ENCODE assay signal across 22 mouse cellular contexts in genomic region chr11:103404618-103405017, GRCm38 (mm10). TPM values are rescaled to one million over a fixed set of nuclear protein-coding genes. Genes with fewer than 3 reads are reported as not detected.
DNase-seq lines count a peak whose midpoint lies in the region; ATAC-seq and TF ChIP-seq lines count a peak whose summit lies in the region.
"Had no signal": no experiment of that assay in that cellular context is flagged by ENCODE, and none has a peak within 500 bp of the region (broad histone marks: within the 10 kb centered on the region; RNA-seq: fewer than 3 reads in every experiment).

No protein-coding gene starts in this region.

- H3K9ac ChIP-seq in liver, embryonic 13.5 days: no peak overlapping the region
- no peak overlapping the region for H3K9ac ChIP-seq in liver, postnatal 0 days (replicated peaks)
- H3K9ac ChIP-seq: embryonic facial prominence, embryonic 15.5 days; forebrain, embryonic 15.5 days; heart, embryonic 15.5 days; hindbrain, embryonic 13.5 days had no signal

- no peak overlapping the region for H3K4me2 ChIP-seq in liver, embryonic 13.5 days
- no peak overlapping the region for H3K4me2 ChIP-seq in liver, postnatal 0 days (ENCODE audit: low read depth, low read length)
- H3K4me2 ChIP-seq: embryonic facial prominence, embryonic 15.5 days; forebrain, embryonic 15.5 days; heart, embryonic 11.5 days; heart, embryonic 15.5 days; hindbrain, embryonic 13.5 days had no signal

- peak; percentile 91 for TF ChIP-seq EP300 in liver, postnatal 0 days (IDR thresholded peaks at IDR 0.05; ENCODE audit: low read depth)

- no peak overlapping the region for H3K4me3 ChIP-seq in liver, embryonic 13.5 days (replicated peaks)
- H3K4me3 ChIP-seq in liver, postnatal 0 days (ENCODE audit: low read depth, low read length): no peak overlapping the region
- H3K4me3 ChIP-seq: embryonic facial prominence, embryonic 15.5 days; forebrain, embryonic 15.5 days; heart, embryonic 15.5 days; hindbrain, embryonic 13.5 days had no signal

- no peak for DNase-seq in liver, embryonic 13.5 days
- no peak for DNase-seq in liver
- DNase-seq in liver, postnatal 0 days: no peak
- DNase-seq in adrenal gland, postnatal 4 days (ENCODE audit: low spot score in 2 of 2): no peak
- DNase-seq in cerebellum, postnatal 14 days: no peak
- no peak for DNase-seq in c-Kit-positive CD71-positive TER-119-positive erythroid progenitor cells, embryonic 14.5 days (ENCODE audit: low spot score)
- DNase-seq: adrenal gland, adult 8-10 months; adrenal gland, postnatal 36 days; cerebellum, adult 2 months; cerebellum, postnatal 10 days; embryo, embryonic 11 days; gastrocnemius, postnatal 36 days; heart, adult 11 months; heart, postnatal 14 days had no signal

- no peaks in the 10 kb centered on the region for H3K27me3 ChIP-seq in liver, embryonic 13.5 days
- no peaks in the 10 kb centered on the region for H3K27me3 ChIP-seq in liver, postnatal 0 days (ENCODE audit: insufficient read depth, low read length)
- H3K27me3 ChIP-seq: embryonic facial prominence, embryonic 15.5 days; forebrain, embryonic 15.5 days; heart, embryonic 15.5 days; hindbrain, embryonic 13.5 days had no signal

- peaks cover 26% of the 10 kb centered on the region for H3K4me1 ChIP-seq in liver, embryonic 13.5 days (replicated peaks)
- peaks cover 4% of the 10 kb centered on the region; the same call in 1 of the 2 replicates for H3K4me1 ChIP-seq in liver, postnatal 0 days (ENCODE audit: insufficient read depth)
- H3K4me1 ChIP-seq: embryonic facial prominence, embryonic 15.5 days; heart, embryonic 15.5 days had no signal

- peak; percentile 71 for ATAC-seq in liver, embryonic 13.5 days (ENCODE audit: low read depth)
- ATAC-seq in erythroblast, adult 5-6 weeks (replicated peaks; ENCODE audit: low FRiP score, poor library complexity, severe bottlenecking): peak; percentile 75
- ATAC-seq in liver, postnatal 0 days: peak; percentile 65
- ATAC-seq: forebrain, embryonic 15.5 days; hindbrain, postnatal 0 days had no signal

- H3K36me3 ChIP-seq in liver, embryonic 13.5 days: peaks cover 19% of the 10 kb centered on the region
- peaks cover 10% of the 10 kb centered on the region for H3K36me3 ChIP-seq in liver, postnatal 0 days (replicated peaks; ENCODE audit: insufficient read depth, low read length)
- H3K36me3 ChIP-seq: heart, embryonic 15.5 days had no signal

- H3K9me3 ChIP-seq in liver, embryonic 13.5 days (replicated peaks): no peaks in the 10 kb centered on the region
- H3K9me3 ChIP-seq in liver, postnatal 0 days (ENCODE audit: low read length): no peaks in the 10 kb centered on the region
- H3K9me3 ChIP-seq: embryonic facial prominence, embryonic 15.5 days; forebrain, embryonic 15.5 days; G1E; heart, embryonic 15.5 days; hindbrain, embryonic 13.5 days had no signal

- H3K27ac ChIP-seq in liver, embryonic 13.5 days: no peak overlapping the region
- H3K27ac ChIP-seq in liver, postnatal 0 days (ENCODE audit: low read depth): no peak overlapping the region
- H3K27ac ChIP-seq: embryonic facial prominence, embryonic 15.5 days; forebrain, embryonic 15.5 days; heart, embryonic 15.5 days; hindbrain, embryonic 13.5 days; hindbrain, postnatal 0 days had no signal

- TF ChIP-seq CTCF in liver, postnatal 0 days (IDR thresholded peaks at IDR 0.05; ENCODE audit: low read depth): no peak

RNA-seq across cellular contexts. Expression of gene Plekhm1, which starts 7.9 kb away (rescaled TPM):
- polyA plus RNA-seq in liver, embryonic 13.5 days (2015; fragmentation: Nextera tagmentation; extraction: Ambion mirVana): 2.8 and 3.8 TPM in 2 replicates
- 27.9 and 36.4 TPM in 2 replicates for total RNA-seq in erythroblast, adult 5-6 weeks (2015; ENCODE audit: low replicate concordance)
- 25.6 and 25.7 TPM in 2 replicates for total RNA-seq in erythroblast, adult 5-6 weeks (2017; ENCODE audit: low replicate concordance)
- polyA plus RNA-seq in liver, postnatal 0 days (2015; fragmentation: Nextera tagmentation; extraction: Ambion mirVana): 2.1 and 2.3 TPM in 2 replicates
- 10 to 100 TPM; 18.0 TPM for total RNA-seq in adrenal gland, postnatal 4 days (2021)

RNA-seq across cellular contexts. Expression of gene Arhgap27, which starts 41.1 kb away (rescaled TPM):
- 1.6 and 1.8 TPM in 2 replicates for polyA plus RNA-seq in liver, embryonic 13.5 days (2015; fragmentation: Nextera tagmentation; extraction: Ambion mirVana)
- 5.6 and 7.9 TPM in 2 replicates for total RNA-seq in erythroblast, adult 5-6 weeks (2015; ENCODE audit: low replicate concordance)
- total RNA-seq in erythroblast, adult 5-6 weeks (2017; ENCODE audit: low replicate concordance): 4.9 and 5.7 TPM in 2 replicates
- polyA plus RNA-seq in liver, postnatal 0 days (2015; fragmentation: Nextera tagmentation; extraction: Ambion mirVana): 3.2 and 3.3 TPM in 2 replicates
- total RNA-seq in adrenal gland, postnatal 4 days (2021): 10 to 100 TPM; 21.0 to 22.3 TPM
